Mouse (Mus musculus) adrenal gland, adult 8-10 months (tissue): ENCODE measurements around the gene Gzmn. TPM values are rescaled to one million over a fixed set of nuclear protein-coding genes. Genes with fewer than 3 reads are reported as not detected.
"Not testable (repeated sequence)": the region's sequence is repeated elsewhere in the genome, so short reads cannot be mapped to it uniquely, and the experiment has no call there.

Source experiments
- DNase-seq: peaks from one replicate; pipeline ENCODE4 v3.0.0; 2022
- total RNA-seq, 4 experiments: library from RNA; stranded (reverse); gene quantifications; 2 replicates each; pipeline ENCODE4 v1.2.4; 2022

Gzmn gene
- total RNA-seq: not detected

GRCm38 (mm10) chr14:56174499-56174898 is at the start of gene Gzmn:
Gene Gzmn, minus strand, starts transcription at chr14:56174599.
- no peak for DNase-seq

GRCm38 (mm10) chr14:56211317-56211716 is 36.9 kb upstream of the Gzmn start, which contains the start of gene Gzmf:
Gene Gzmf, minus strand, starts transcription at chr14:56211417.
- no peak for DNase-seq

GRCm38 (mm10) chr14:56205613-56206012 is 31.2 kb upstream of the Gzmn start:
- DNase-seq: no peak

GRCm38 (mm10) chr14:56205021-56205420 is 30.6 kb upstream of the Gzmn start:
- DNase-seq: not testable (repeated sequence)

GRCm38 (mm10) chr14:56203975-56204374 is 29.6 kb upstream of the Gzmn start:
- DNase-seq: peak; percentile 21

- DNase-seq: no peak
These were observed 12.5 kb upstream of the Gzmn start for GRCm38 (mm10) chr14:56186946-56187345.

- no peak for DNase-seq
These were observed 12.1 kb upstream of the Gzmn start for GRCm38 (mm10) chr14:56186521-56186920.

- peak; percentile 3 for DNase-seq
These were observed 3.3 kb upstream of the Gzmn start for GRCm38 (mm10) chr14:56177651-56178050.

- no peak for DNase-seq
These were observed 1.0 kb downstream of the Gzmn start for GRCm38 (mm10) chr14:56173396-56173795.

GRCm38 (mm10) chr14:56172744-56173143 is 1.7 kb downstream of the Gzmn start:
- no peak for DNase-seq

GRCm38 (mm10) chr14:56168009-56168408 is 6.4 kb downstream of the Gzmn start:
- DNase-seq: no peak

- no peak for DNase-seq
These were observed 12.3 kb downstream of the Gzmn start for GRCm38 (mm10) chr14:56162109-56162508.

- DNase-seq: not testable (repeated sequence)
These were observed 14.9 kb downstream of the Gzmn start, which contains the start of gene Gzmg for GRCm38 (mm10) chr14:56159479-56159878. Gene Gzmg, minus strand, starts transcription at chr14:56159579.

- no peak for DNase-seq
These were observed 19.1 kb downstream of the Gzmn start for GRCm38 (mm10) chr14:56155340-56155739.

GRCm38 (mm10) chr14:56133675-56134074 is 40.7 kb downstream of the Gzmn start:
- not testable (repeated sequence) for DNase-seq

- DNase-seq: not testable (repeated sequence)
These were observed 41.9 kb downstream of the Gzmn start, which contains the start of gene Gzmd for GRCm38 (mm10) chr14:56132508-56132907. Gene Gzmd, minus strand, starts transcription at chr14:56132608.

GRCm38 (mm10) chr14:56128341-56128740 is 46.1 kb downstream of the Gzmn start:
- DNase-seq: no peak

GRCm38 (mm10) chr14:56123516-56123915 is 50.9 kb downstream of the Gzmn start:
- DNase-seq: peak; percentile 29

- no peak for DNase-seq
These were observed 53.9 kb downstream of the Gzmn start, which contains the start of gene Gzme for GRCm38 (mm10) chr14:56120525-56120924. Gene Gzme, minus strand, starts transcription at chr14:56120625.

Other genes starting within 250 kb of the Gzmn start
- gene Cma1, start 229.9 kb downstream of the Gzmn start, total RNA-seq: 1 to 10 TPM in 3 of 4 experiments, under 1 TPM in 1; 0.99 to 3.0 (median 1.8) TPM
- gene Cma2, start 223.6 kb downstream of the Gzmn start, total RNA-seq: under 1 TPM in 1 of 4 experiments, not detected in 3; 0.48 TPM
- gene Mcpt1, start 156.6 kb downstream of the Gzmn start, total RNA-seq: not detected
- gene Mcpt9, start 144.1 kb downstream of the Gzmn start, total RNA-seq: not detected
- not detected for gene Mcpt2, start 132.6 kb downstream of the Gzmn start, total RNA-seq
- 1 to 10 TPM in 3 of 4 experiments, under 1 TPM in 1; 0.74 to 3.0 (median 1.8) TPM for gene Mcpt4, start 112.3 kb downstream of the Gzmn start, total RNA-seq
- gene Mcpt8, start 89.3 kb downstream of the Gzmn start, total RNA-seq: not detected
- not detected for gene Ctsg, start 72.0 kb downstream of the Gzmn start, total RNA-seq
- gene Gzme, start 54.0 kb downstream of the Gzmn start, total RNA-seq: not detected
- not detected for gene Gzmd, start 42.0 kb downstream of the Gzmn start, total RNA-seq
- gene Gzmg, start 15.0 kb downstream of the Gzmn start, total RNA-seq: not detected
- not detected for gene Gzmf, start 36.8 kb upstream of the Gzmn start, total RNA-seq
- gene Gzmc, start 60.1 kb upstream of the Gzmn start, total RNA-seq: not detected
- under 1 TPM; 0.19 to 0.40 (median 0.37) TPM for gene Gzmb, start 87.7 kb upstream of the Gzmn start, total RNA-seq
- gene Atp12a, start 190.5 kb upstream of the Gzmn start, total RNA-seq: 1 to 10 TPM in 1 of 4 experiments, under 1 TPM in 1, not detected in 2; 0.10 to 1.0 TPM
- gene Rnf17, start 228.0 kb upstream of the Gzmn start, total RNA-seq: 1 to 10 TPM in 2 of 4 experiments, under 1 TPM in 2; 0.59 to 1.9 (median 1.2) TPM